Mouse (Mus musculus) liver, embryonic 14.5 days (tissue): ENCODE measurements around the gene Thsd4.

Experiments used
- CTCF ChIP-seq: IDR thresholded peaks from 2 replicates; pipeline ENCODE4 v1.5.1; 2016; ENCODE audit warnings: antibody characterized with exemption, low read depth, control low read depth
- EP300 ChIP-seq: IDR thresholded peaks from 2 replicates; pipeline ENCODE4 v1.6.1; 2016; ENCODE audit warnings: antibody characterized with exemption, low read depth

DNA sequence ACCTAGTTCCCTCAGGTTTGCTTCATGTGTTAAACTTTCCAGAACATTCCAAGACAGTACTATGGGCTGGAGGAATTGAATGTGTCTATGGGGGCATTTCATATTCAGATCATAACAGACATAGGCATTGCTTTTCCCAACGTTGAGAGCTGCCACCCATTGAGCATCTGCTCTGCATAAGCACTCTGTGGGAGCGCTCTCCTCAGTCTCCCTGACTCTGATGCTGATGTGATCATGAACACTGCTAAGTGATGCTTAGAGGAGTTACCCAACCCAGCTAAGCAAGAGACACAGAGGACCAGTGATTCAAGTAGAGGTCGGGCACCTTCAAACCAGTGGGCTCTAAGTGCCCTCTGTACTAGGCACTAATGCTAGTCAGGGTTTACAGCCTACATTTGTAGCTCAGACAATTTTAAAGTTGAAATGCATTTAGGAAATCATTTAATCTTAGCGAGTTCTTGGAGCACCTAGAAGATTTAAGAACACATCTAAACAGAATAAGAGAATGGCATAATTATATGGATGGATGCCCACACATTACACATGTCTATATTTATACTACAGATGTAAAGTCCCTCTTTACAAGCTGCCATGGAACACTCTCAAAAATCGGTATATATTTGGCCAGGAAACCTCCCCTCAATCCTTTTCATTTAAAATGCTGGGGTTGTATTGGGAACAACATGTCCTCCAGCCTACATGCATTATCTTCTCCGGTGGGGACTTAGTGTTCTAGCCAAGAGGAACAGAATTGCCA, 392.4 kb downstream of the Thsd4 start:
- TF ChIP-seq CTCF, result no peak
- TF ChIP-seq EP300, result no peak
